Mouse (Mus musculus) spleen, adult 2 months (tissue): ENCODE data around the gene Sos2.

Source experiments
- CTCF ChIP-seq: fragments of 200-500 bp; IDR thresholded peaks from 2 replicates; pipeline ENCODE4 v1.5.1; 2011; ENCODE audit warnings: mild to moderate bottlenecking, inconsistent platforms; ENCODE audit not compliant: insufficient read depth, insufficient read length, insufficient replicate concordance; ENCODE audit errors: extremely low read depth
- POLR2A ChIP-seq: fragments of 200-500 bp; IDR thresholded peaks from 2 replicates; pipeline ENCODE4 v1.6.1; 2011; ENCODE audit warnings: low read depth, low read length, inconsistent platforms

- TF ChIP-seq CTCF, result no peak
- no peak for TF ChIP-seq POLR2A
These were observed 136.0 kb downstream of the Sos2 start for GRCm38 (mm10) chr12:69545456-69546178.
